Mouse (Mus musculus): ENCODE data around the gene Myom1. TPM values are rescaled to one million over a fixed set of nuclear protein-coding genes. Genes with fewer than 3 reads are reported as not detected.

Myom1 gene
- total RNA-seq, 2 experiments from 2014 or later, result 1,078 to 1,194 TPM

GRCm38 (mm10) chr17:71091024-71091423 lies 88.6 kb downstream of the Myom1 start:
- no peak for DNase-seq
- intact Hi-C loops (cut with DNase I), result no loop called here

- no peak for DNase-seq
- intact Hi-C loops (cut with DNase I), result no loop called here
These were observed 89.9 kb downstream of the Myom1 start for GRCm38 (mm10) chr17:71092341-71092740.

- intact Hi-C loops (cut with DNase I), result no loop called here
- DNase-seq, result no peak
These were observed 91.4 kb downstream of the Myom1 start for GRCm38 (mm10) chr17:71093793-71094192.

- DNase-seq, result no peak
- intact Hi-C loops (cut with DNase I), result no loop called here
These were observed 92.0 kb downstream of the Myom1 start for GRCm38 (mm10) chr17:71094438-71094837.

- intact Hi-C loops (cut with DNase I), result no loop called here
- DNase-seq, result no peak
These were observed 94.2 kb downstream of the Myom1 start for GRCm38 (mm10) chr17:71096557-71097208.

- intact Hi-C loops (cut with DNase I), result no loop called here
- DNase-seq, result no peak
These were observed 94.8 kb downstream of the Myom1 start for GRCm38 (mm10) chr17:71097209-71097597.

- no peak for DNase-seq
- intact Hi-C loops (cut with DNase I), result no loop called here
These were observed 96.2 kb downstream of the Myom1 start for GRCm38 (mm10) chr17:71098606-71099005.

GRCm38 (mm10) chr17:71102571-71103551 lies 100.4 kb downstream of the Myom1 start:
- intact Hi-C loops (cut with DNase I), result no loop called here
- DNase-seq, result no peak

- DNase-seq, result no peak
- intact Hi-C loops (cut with DNase I), result no loop called here
These were observed 102.9 kb downstream of the Myom1 start for GRCm38 (mm10) chr17:71105297-71105696.

- DNase-seq, result no peak
- intact Hi-C loops (cut with DNase I), result no loop called here
These were observed 103.8 kb downstream of the Myom1 start for GRCm38 (mm10) chr17:71106250-71106649.

- intact Hi-C loops (cut with DNase I), result no loop called here
- DNase-seq, result no peak
These were observed 108.4 kb downstream of the Myom1 start for GRCm38 (mm10) chr17:71110753-71111265.

- intact Hi-C loops (cut with DNase I), result no loop called here
These were observed 110.3 kb downstream of the Myom1 start for GRCm38 (mm10) chr17:71112689-71113088.

GRCm38 (mm10) chr17:71114282-71114681 lies 111.8 kb downstream of the Myom1 start:
- intact Hi-C loops (cut with DNase I), result no loop called here
- no peak for DNase-seq

More at GRCm38 (mm10) chr17:71112689-71113088, 110.3 kb downstream of the Myom1 start:
- no peak for DNase-seq

- DNase-seq, result no peak
- intact Hi-C loops (cut with DNase I), result no loop called here
These were observed 115.5 kb downstream of the Myom1 start for GRCm38 (mm10) chr17:71117956-71118355.

- intact Hi-C loops (cut with DNase I), result no loop called here
These were observed 116.2 kb downstream of the Myom1 start for GRCm38 (mm10) chr17:71118607-71119006.

GRCm38 (mm10) chr17:71120626-71121025 lies 118.2 kb downstream of the Myom1 start:
- no peak for DNase-seq

More at GRCm38 (mm10) chr17:71118607-71119006, 116.2 kb downstream of the Myom1 start:
- no peak for DNase-seq

GRCm38 (mm10) chr17:71124061-71124670 lies 121.7 kb downstream of the Myom1 start:
- DNase-seq, result no peak
- intact Hi-C loops (cut with DNase I), result no loop called here

More at GRCm38 (mm10) chr17:71120626-71121025, 118.2 kb downstream of the Myom1 start:
- intact Hi-C loops (cut with DNase I), result no loop called here

GRCm38 (mm10) chr17:71124674-71125073 lies 122.2 kb downstream of the Myom1 start:
- intact Hi-C loops (cut with DNase I), result no loop called here

GRCm38 (mm10) chr17:71125519-71125918 lies 123.1 kb downstream of the Myom1 start:
- intact Hi-C loops (cut with DNase I), result no loop called here
- no peak for DNase-seq

More at GRCm38 (mm10) chr17:71124674-71125073, 122.2 kb downstream of the Myom1 start:
- DNase-seq, result no peak

- intact Hi-C loops (cut with DNase I), result no loop called here
- DNase-seq, result no peak
These were observed 123.6 kb downstream of the Myom1 start for GRCm38 (mm10) chr17:71126001-71126400.
